Mouse (Mus musculus): ENCODE results near the gene BC034090.

GRCm38 (mm10) chr1:155250531-155251135 is 6.4 kb upstream of the BC034090 start:
- TF ChIP-seq CTCF (IDR thresholded peaks at IDR 0.05; ENCODE audit: insufficient read depth, low read depth, low read length) (no peak), POLR2A (IDR thresholded peaks at IDR 0.05; ENCODE audit: insufficient read depth, low read depth, low read length) (no peak)

Measured in olfactory bulb, adult 2 months (tissue).